Mouse (Mus musculus): Measurements from ENCODE around the gene Lat2. TPM values are rescaled to one million over a fixed set of nuclear protein-coding genes. Genes with fewer than 3 reads are reported as not detected.

The Lat2 gene
- total RNA-seq, 1 experiment, result 3.6 TPM

GRCm38 (mm10) chr5:134589900-134590299 is 24.9 kb downstream of the Lat2 start:
- TF ChIP-seq CHD2 (IDR thresholded peaks at IDR 0.05; ENCODE audit: low read depth, low read length) (no peak), HCFC1 (IDR thresholded peaks at IDR 0.05; ENCODE audit: borderline replicate concordance, insufficient read depth, low read length) (no peak), ZNF384 (IDR thresholded peaks at IDR 0.05; ENCODE audit: low read depth, low read length) (no peak), MAFK (IDR thresholded peaks at IDR 0.05; ENCODE audit: insufficient read depth, low read depth, low read length) (no peak), ZC3H11A (IDR thresholded peaks at IDR 0.05; ENCODE audit: borderline replicate concordance, low read depth, low read length) (no peak)
- peaks cover 0 to 5% of the 10 kb centered on the region in 2 experiments; a peak in 2 of 4 replicates for H3K4me1 ChIP-seq (ENCODE audit: control insufficient read depth in 2 of 2, insufficient read depth in 2 of 2, low read length in 2 of 2, poor library complexity in 1 of 2)
- H3K27ac ChIP-seq (ENCODE audit: insufficient read depth, low read depth, low read length, poor library complexity, severe bottlenecking), result no peak overlapping the region
- no peak for DNase-seq (ENCODE audit: low read depth, low spot score)
- H3K4me3 ChIP-seq (ENCODE audit: insufficient read depth in 1 of 2, low read depth in 1 of 2, low read length in 2 of 2, poor library complexity in 1 of 2, severe bottlenecking in 1 of 2), result no peak overlapping the region
- H3K9ac ChIP-seq (ENCODE audit: insufficient read depth, low read depth, low read length, poor library complexity, severe bottlenecking), result no peak overlapping the region
- no peaks in the 10 kb centered on the region for H3K9me3 ChIP-seq (ENCODE audit: control insufficient read depth, insufficient read depth, low read depth, low read length)
- peaks cover 59% of the 10 kb centered on the region for H3K36me3 ChIP-seq (ENCODE audit: control insufficient read depth, insufficient read depth, low read length, poor library complexity, severe bottlenecking)
- in situ Hi-C loops (cut with MboI; ENCODE audit: low sequenced_read_pairs in 2 of 2, unreplicated experiment in 2 of 2), result no loop called here

GRCm38 (mm10) chr5:134584798-134585197 is 30.0 kb downstream of the Lat2 start:
- no peak overlapping the region for H3K9ac ChIP-seq (ENCODE audit: insufficient read depth, low read depth, low read length, poor library complexity, severe bottlenecking)
- H3K36me3 ChIP-seq (ENCODE audit: control insufficient read depth, insufficient read depth, low read length, poor library complexity, severe bottlenecking), result peaks cover 15% of the 10 kb centered on the region
- peaks cover 0 to 8% of the 10 kb centered on the region in 2 experiments; a peak in 2 of 4 replicates for H3K4me1 ChIP-seq (ENCODE audit: control insufficient read depth in 2 of 2, insufficient read depth in 2 of 2, low read length in 2 of 2, poor library complexity in 1 of 2)
- in situ Hi-C loops (cut with MboI; ENCODE audit: low sequenced_read_pairs in 2 of 2, unreplicated experiment in 2 of 2), result no loop called here
- TF ChIP-seq CHD2 (IDR thresholded peaks at IDR 0.05; ENCODE audit: low read depth, low read length) (no peak), ZC3H11A (IDR thresholded peaks at IDR 0.05; ENCODE audit: borderline replicate concordance, low read depth, low read length) (no peak), MAFK (IDR thresholded peaks at IDR 0.05; ENCODE audit: insufficient read depth, low read depth, low read length) (no peak), ZNF384 (IDR thresholded peaks at IDR 0.05; ENCODE audit: low read depth, low read length) (no peak), HCFC1 (IDR thresholded peaks at IDR 0.05; ENCODE audit: borderline replicate concordance, insufficient read depth, low read length) (no peak)
- H3K9me3 ChIP-seq (ENCODE audit: control insufficient read depth, insufficient read depth, low read depth, low read length), result no peaks in the 10 kb centered on the region
- DNase-seq (ENCODE audit: low read depth, low spot score), result no peak
- no peak overlapping the region for H3K27ac ChIP-seq (ENCODE audit: insufficient read depth, low read depth, low read length, poor library complexity, severe bottlenecking)
- H3K4me3 ChIP-seq (ENCODE audit: insufficient read depth in 1 of 2, low read depth in 1 of 2, low read length in 2 of 2, poor library complexity in 1 of 2, severe bottlenecking in 1 of 2), result no peak overlapping the region

GRCm38 (mm10) chr5:134583884-134584213 is 31.0 kb downstream of the Lat2 start:
- DNase-seq (ENCODE audit: low read depth, low spot score), result no peak
- in situ Hi-C loops (cut with MboI; ENCODE audit: low sequenced_read_pairs in 2 of 2, unreplicated experiment in 2 of 2), result no loop called here
- TF ChIP-seq CHD2 (IDR thresholded peaks at IDR 0.05; ENCODE audit: low read depth, low read length) (no peak), ZC3H11A (IDR thresholded peaks at IDR 0.05; ENCODE audit: borderline replicate concordance, low read depth, low read length) (no peak), ZNF384 (IDR thresholded peaks at IDR 0.05; ENCODE audit: low read depth, low read length) (no peak), MAFK (IDR thresholded peaks at IDR 0.05; ENCODE audit: insufficient read depth, low read depth, low read length) (no peak), HCFC1 (IDR thresholded peaks at IDR 0.05; ENCODE audit: borderline replicate concordance, insufficient read depth, low read length) (no peak)
- no peak overlapping the region for H3K27ac ChIP-seq (ENCODE audit: insufficient read depth, low read depth, low read length, poor library complexity, severe bottlenecking)
- peak overlapping the region; percentile 57; the same call in 1 of the 2 replicates for H3K9ac ChIP-seq (ENCODE audit: insufficient read depth, low read depth, low read length, poor library complexity, severe bottlenecking)
- H3K4me3 ChIP-seq (ENCODE audit: insufficient read depth in 1 of 2, low read depth in 1 of 2, low read length in 2 of 2, poor library complexity in 1 of 2, severe bottlenecking in 1 of 2), result no peak overlapping the region; a peak in 1 of 4 replicates
- H3K36me3 ChIP-seq (ENCODE audit: control insufficient read depth, insufficient read depth, low read length, poor library complexity, severe bottlenecking), result peaks cover 11% of the 10 kb centered on the region
- peaks cover 0 to 4% of the 10 kb centered on the region in 2 experiments; a peak in 1 of 4 replicates for H3K4me1 ChIP-seq (ENCODE audit: control insufficient read depth in 2 of 2, insufficient read depth in 2 of 2, low read length in 2 of 2, poor library complexity in 1 of 2)
- no peaks in the 10 kb centered on the region for H3K9me3 ChIP-seq (ENCODE audit: control insufficient read depth, insufficient read depth, low read depth, low read length)

DNA sequence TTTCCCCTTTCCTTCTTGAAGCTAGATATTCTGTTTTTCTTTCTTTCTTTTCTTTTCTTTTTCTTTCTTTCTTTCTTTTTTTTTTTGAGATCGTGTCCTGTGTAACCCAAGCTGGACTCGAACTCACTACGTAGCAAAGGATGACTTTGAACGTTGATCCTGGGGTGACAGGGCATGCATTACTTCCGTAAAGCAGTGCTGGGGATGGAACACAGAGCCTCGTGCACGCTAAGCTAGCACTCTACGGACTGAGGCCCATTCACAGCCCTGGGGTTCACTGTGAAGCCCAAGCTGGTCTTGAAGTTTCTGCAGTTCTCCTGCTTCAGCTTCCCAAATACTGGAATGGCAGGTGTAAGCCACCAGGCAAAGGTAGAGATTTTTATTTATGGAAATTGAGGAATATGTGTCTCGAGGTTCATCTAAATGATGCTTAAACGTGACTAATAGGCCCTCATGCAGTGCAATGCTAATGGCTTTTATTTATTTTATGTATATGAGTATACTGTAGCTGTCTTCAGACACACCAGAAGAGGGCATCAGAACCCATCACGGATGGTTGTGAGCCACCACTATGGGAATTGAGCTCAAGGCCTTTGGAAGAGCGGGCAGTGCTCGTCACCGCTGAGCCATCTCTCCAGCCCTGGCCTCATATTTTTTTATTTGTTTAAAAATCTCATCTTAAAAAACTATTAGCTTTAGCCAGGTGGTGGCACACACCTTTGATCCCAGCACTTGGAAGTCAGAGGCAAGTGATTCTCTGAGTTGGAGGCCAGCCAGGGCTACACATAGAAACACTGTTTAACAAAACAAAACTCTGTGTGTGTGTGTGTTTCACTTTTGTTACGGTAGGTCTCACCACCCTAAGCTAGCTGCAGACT is 31.6 kb downstream of the Lat2 start:
- Histone ChIP-seq H3K9ac (ENCODE audit: insufficient read depth, low read depth, low read length, poor library complexity, severe bottlenecking) (peak overlapping the region; percentile 99), H3K4me3 (ENCODE audit: insufficient read depth in 1 of 2, low read depth in 1 of 2, low read length in 2 of 2, poor library complexity in 1 of 2, severe bottlenecking in 1 of 2) (peak overlapping the region; percentile 96 to 99), H3K9me3 (ENCODE audit: control insufficient read depth, insufficient read depth, low read depth, low read length) (no peaks in the 10 kb centered on the region), H3K4me1 (ENCODE audit: control insufficient read depth in 2 of 2, insufficient read depth in 2 of 2, low read length in 2 of 2, poor library complexity in 1 of 2) (peaks cover 0 to 2% of the 10 kb centered on the region in 2 experiments; a peak in 1 of 4 replicates), H3K27ac (ENCODE audit: insufficient read depth, low read depth, low read length, poor library complexity, severe bottlenecking) (no peak overlapping the region), H3K36me3 (ENCODE audit: control insufficient read depth, insufficient read depth, low read length, poor library complexity, severe bottlenecking) (peaks cover 7% of the 10 kb centered on the region)
- DNase-seq (ENCODE audit: low read depth, low spot score), result no peak
- TF ChIP-seq ZNF384 (IDR thresholded peaks at IDR 0.05; ENCODE audit: low read depth, low read length), result no peak
- no peak for TF ChIP-seq ZC3H11A (IDR thresholded peaks at IDR 0.05; ENCODE audit: borderline replicate concordance, low read depth, low read length)
- TF ChIP-seq HCFC1 (IDR thresholded peaks at IDR 0.05; ENCODE audit: borderline replicate concordance, insufficient read depth, low read length), result no peak
- no peak for TF ChIP-seq MAFK (IDR thresholded peaks at IDR 0.05; ENCODE audit: insufficient read depth, low read depth, low read length)
- no peak for TF ChIP-seq CHD2 (IDR thresholded peaks at IDR 0.05; ENCODE audit: low read depth, low read length)
- in situ Hi-C loops (cut with MboI; ENCODE audit: low sequenced_read_pairs in 2 of 2, unreplicated experiment in 2 of 2), result no loop called here

Data from ES-E14 (cell line).